Mouse (Mus musculus) kidney, adult 18-20 months (tissue): Measurements from ENCODE around the gene Glce.
A peak's percentile ranks its signal among the peaks of the same experiment; 100 is the strongest.

ENCODE experiments used
- DNase-seq: peaks from one replicate; pipeline ENCODE4 v3.0.0; 2021

Glce gene

DNA sequence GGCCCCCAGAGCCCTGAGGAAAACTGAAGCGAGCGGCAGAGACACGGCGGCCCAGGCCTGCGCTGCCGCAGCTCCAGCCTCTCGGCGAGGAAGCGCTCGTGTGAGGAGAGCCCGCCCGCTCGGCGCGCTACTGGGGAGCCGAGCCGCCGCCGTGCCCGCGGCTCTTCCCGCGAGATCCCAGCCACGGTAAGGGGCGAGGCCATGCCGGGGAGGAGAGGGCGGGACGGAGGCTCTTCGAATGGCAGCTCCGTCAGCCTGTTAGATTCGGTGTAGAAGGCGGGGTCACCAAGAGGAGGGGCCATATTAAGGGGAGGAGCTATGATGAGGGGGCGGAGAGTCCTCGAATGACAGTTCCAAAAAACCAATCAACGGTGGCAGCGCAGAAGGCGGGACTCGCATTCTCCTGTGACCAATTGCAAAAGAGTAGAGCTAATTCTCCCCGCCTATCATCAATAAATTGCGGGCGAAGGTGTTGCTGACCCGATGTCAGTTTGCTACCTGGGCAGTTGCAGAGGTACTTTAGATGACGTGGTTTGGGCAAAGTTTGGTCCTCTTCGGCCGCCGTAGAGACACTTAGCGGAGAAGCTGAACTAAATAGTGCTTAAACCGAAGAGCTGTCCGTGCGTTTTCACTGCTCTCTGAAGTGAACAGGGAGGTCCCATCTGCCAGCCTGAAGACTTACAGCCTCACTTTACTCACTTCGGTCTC is at the start of gene Glce:
Gene Glce, minus strand, starts transcription at position 148 of the 708 bp plus-strand sequence.
- peak; percentile 99 for DNase-seq

DNA sequence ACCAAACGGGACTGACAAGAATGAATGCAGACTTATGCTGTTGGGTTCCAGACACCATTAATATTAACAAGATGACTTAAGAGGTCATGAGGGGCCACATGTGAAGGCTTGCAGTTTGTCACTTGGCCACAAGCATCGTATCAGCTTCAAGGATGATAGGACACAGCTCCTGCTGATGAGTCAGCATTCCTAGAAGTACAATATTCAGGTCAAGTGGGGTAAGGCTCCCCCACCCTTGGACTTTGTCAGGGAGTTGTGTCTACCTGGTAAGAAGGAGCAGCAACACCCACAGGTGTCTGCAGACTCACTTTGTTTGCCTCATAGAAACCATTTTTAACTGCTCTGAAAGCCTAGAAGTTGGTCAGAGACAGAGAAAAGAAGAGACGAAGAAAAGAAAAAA is 49.8 kb upstream of the Glce start:
- DNase-seq = no peak

DNA sequence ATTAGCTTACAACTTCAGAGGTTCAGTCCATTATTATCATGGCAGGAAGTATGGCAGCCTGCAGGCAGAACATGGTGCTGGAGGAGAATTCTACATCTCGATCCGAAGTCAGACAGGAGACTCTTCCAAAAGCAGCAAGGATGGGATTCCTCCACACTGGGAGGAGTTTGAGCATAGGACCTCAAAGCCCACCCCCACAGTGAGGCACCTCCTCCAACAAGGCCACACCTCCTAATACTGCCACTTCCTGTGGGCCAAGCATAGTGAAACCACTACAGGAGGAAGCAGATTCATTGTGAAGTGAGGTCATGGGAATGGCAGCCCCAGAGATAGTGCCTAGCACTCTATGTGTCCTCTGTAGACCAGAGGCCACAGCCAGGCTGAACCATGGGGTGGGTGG is 48.5 kb upstream of the Glce start:
- DNase-seq = no peak

DNA sequence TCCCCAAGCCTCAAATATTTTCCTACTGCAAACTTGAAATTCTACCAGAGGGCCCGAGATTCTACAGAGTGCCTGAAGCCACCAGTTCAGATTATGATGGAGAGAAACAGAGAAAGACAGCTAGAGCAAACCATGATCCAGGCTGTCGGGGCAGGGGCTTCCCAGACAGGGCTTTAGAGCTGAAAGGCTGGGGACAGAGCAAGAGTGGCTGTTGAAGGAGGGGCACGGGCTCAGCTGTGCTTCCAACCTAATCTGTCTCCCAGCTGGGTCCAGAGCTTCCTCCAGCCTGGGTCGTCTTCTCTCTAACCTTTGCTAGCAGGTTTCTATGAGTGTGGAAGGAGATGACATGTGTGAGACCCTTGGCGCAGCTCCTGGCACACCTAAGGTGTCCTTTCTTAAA is 44.2 kb upstream of the Glce start:
- no peak for DNase-seq

DNA sequence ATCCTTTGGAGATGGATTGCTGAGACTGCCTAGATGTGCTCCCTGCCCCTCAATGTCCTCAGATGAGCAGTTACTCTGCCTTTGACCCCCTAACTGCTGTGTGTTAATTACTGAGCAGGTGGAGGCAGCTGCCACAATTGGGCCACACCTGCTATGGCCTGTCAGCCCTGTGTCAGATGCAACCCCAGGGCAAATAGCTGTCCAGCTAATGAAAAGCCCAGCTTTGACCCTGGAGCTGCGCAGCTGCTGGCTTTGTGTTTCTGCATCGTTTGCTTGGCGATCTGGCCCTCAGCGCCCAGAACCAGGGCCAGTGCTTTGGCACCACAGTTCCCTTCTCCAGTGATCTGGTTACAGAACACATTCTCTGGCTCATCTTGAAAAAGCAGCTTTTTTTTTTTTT is 43.7 kb upstream of the Glce start:
- no peak for DNase-seq

DNA sequence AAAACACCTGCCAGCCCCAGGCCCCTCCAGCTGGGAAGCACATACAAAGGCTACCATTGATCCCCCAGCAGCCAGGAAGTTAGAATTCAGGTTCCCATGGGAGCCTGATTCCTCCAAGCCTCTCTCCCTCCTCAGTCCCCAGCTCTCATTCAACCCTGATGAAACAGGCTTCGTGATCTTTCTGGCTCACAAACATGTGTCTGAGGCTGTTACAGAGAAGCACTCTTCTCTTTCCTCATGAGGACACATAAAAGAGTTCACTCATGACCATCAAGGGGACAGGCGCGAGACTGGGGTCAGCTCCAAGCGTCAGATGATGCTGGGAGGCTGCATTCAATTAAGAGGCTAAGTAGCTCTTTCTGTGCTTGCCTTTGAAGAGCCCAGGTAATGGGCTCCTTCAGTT is 40.4 kb upstream of the Glce start:
- DNase-seq = no peak

DNA sequence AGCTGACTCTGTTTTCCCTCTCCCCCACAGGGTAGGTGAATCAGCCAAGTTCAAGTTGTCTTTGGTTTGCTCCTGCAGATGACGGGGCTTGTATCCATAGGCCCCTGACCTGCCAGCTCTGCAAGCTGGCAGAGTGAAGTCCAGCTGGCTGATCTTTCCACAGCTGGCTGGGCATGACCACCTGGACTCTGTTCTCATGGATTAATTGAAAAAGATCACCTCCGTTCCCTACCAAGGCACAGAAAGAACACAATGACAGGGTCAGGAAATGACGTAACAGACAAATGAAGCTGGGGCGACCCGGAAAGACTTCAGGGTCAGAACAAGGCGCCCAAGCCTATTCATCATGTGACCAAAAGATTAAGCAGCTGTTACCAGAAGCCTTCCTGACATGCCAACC is 38.3 kb upstream of the Glce start:
- peak; percentile 9 for DNase-seq

DNA sequence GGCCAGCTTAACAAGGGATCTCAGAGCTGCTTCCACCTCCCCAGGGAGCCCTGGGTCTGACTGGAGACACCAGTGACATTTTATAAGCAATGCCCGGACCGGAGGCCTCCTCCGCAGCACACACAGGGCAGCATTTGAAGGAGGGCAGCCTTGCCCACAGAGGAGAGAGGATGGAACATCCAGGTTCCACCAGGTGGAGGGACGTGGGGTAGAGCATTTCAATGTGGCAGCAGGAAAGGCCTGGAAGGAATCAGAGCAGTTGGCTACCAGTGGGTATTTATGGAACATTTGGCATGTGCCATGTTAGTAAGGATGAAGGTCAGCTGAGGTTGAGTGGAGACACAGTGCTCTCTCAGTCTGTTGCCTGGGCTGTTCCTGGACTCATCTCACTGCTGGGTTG is 36.3 kb upstream of the Glce start:
- DNase-seq = no peak

DNA sequence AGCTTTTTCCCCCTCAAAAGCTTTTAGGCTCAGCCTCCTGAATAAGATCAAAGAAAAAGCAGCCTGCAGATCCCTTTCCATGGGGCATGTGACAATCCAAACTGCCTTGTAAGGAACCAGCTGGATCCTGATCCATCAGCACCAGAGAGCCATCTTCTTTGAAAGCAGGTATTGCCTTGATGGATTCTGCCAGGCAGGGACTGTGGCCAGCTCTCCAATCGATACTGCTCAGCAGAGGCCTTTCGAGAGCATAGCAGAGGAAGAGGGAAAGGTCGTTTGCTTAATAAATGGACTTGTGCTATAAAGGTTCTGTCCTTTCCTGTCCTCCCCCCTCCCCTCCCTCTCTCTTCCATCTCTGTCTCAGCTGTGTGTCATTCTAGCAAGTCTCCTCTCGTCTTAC is 33.4 kb upstream of the Glce start:
- no peak for DNase-seq

DNA sequence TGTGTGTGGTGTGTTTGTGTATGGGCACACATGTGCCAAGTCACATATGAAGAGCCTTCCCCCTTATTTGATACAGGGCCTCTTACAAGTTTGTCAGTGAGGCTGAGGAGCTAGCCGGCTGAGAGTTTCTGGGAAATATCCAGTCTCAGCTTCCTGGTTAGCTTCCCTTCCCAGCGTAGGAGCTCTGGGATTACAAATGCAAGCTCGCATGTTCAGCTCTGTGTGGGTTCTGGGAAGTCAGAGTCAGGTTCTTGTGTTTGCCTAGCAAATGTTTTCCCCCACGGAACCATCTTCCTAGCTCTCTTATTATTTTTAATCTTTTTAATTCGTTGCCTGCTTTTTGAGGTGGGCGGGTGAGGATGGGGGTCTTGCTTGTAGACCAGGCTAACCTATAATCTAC is 32.9 kb upstream of the Glce start:
- no peak for DNase-seq

DNA sequence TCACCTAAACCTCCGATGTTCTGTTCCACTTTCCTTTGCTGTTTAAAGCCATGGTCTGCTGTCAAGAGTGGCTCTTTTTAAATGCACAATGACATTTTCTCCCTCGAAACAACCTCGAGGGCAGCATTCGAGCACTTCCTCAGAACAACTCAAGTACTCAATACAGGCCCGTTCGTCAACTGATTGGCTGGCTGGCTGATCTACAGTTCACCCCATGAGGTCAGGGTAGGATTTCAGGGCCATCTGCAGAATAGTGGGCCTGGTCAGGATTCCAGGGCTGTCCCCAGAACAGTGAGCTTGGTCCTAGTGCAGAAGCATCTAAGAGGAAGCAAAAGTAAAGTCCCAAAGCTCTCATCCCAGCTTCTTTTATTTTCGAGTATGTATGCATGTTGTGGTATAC is 32.5 kb upstream of the Glce start:
- DNase-seq = no peak

DNA sequence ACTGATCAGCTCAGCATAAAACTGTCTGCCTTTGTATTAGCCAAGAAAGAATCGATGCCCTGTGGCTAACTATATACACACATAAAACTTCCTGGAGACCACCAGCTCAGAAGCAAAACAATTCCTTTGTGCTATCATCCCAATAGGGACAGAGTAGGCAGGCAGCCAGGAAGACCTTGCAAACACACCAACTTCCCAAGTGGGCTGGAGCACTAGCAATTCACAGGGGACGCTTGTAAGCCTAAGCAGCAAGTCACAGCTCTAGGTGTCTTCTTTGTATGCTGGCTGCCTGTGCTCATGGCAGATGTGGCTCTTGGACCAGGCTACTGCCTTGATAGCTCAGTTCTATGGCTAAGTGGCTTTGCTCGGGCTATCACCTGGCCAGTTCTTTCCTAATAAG is 32.1 kb upstream of the Glce start:
- DNase-seq = no peak

DNA sequence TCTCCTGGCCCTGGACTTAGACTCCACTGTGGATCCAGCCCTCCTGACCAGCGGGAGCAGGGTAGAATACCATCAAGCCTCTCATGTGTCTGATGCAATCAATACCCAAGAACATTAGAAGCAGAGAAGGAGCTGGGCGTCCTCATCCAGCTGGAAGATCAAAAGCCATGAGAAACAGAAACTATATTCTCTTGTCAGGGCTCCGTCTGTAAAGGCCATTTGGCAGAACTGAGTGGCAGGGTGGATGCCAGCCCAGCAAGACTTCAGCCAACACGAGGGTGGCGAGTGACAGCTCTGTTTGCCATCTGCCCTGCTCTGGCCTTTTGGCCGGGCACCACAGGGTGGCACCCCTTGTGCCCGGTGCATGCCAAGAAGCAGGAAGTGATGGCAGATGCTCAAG is 30.8 kb upstream of the Glce start:
- DNase-seq = no peak

DNA sequence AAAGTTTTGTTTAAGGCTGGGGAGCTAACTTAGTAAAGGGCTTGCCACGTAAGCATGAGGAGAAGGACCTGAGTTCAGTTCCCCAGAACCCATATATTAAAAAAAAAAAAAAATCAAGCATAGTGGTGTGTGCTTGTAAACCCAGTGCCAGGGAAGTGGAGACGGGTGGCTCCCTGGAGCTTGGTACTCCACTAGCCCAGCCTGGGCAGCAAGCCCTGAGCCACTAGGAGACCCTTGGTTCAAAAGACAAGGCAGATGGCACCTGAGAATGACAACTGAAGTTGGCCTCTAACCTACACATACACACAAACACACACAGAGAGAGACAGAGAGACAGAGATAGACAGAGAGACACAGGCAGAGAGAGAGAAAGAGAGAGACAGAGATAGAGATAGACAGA is 30.1 kb upstream of the Glce start:
- DNase-seq = no peak

DNA sequence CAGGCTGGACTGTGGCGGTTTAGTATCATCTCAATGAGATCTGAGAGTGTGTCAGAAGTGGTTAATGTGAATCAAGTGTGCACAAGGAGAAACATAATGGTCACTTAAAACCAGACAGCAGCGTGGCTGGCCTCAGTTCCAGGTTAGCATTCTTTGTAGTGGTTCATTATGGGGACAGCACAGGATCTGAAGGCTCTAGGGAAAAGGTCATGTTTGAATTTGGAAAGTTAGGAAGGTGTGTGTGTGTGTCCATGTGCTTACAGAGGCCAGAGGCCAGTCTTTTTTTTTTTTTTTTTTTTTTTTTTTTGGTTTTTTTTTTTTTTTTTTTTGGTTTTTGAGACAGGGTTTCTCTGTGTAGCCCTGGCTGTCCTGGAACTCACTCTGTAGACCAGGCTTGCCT is 22.7 kb upstream of the Glce start:
- DNase-seq = no peak

DNA sequence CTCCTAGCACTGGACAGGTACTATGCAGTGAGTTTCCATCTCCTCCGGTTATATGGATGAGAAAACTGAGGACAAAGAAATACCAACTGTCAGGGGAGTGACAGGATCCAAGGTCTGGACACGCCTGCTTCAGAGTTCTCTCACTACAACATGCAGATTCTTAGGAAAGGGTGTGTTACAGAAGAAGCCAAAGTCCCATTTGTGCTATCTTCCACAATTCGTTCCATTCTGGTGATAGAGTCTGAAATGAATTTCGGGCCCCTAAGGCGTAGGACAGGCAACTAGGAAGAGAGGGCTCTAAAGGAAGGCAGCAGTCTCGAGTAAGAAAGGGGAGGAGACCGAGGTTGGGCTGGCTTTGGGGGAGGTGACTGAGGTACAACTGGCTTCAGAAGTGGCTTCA is 21.0 kb upstream of the Glce start:
- DNase-seq = no peak

DNA sequence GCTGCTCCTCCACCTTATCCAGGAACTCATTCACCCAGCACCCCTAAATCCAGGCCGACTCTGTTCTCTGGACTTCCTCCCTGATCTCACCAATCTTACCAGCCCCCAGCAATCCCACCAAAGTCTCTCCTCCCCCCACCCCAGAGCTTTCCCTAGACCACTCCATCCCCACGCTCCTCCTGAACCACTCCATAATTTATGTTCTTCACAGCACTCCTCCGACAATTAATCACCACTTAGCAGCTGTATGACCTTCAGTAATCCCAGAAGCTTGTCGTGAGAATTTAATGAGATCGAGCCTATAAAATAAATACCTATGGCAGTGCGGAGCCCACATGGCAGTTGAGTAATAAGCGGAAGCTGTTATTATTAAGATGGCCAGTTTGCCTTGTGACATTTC is 16.6 kb upstream of the Glce start:
- DNase-seq = no peak

DNA sequence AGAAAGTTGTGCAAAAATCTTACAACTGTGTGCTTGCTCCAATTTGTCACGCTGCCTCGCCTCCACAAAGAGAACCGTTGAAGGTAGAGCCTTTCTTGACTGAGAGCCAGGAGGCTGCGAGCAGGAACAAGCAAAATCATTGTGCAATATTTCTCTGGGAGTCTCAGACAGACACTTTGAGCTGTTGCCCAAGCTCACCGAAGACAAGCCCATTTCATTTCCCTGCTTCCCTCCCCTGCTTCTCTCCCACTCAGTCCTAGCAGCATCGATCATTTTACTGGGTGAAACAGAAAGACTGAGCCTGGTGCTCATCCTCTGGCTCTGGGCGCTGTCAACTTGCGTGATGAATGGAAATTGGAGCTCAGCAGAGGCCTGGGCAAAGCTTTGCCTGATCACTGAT is 14.8 kb upstream of the Glce start:
- no peak for DNase-seq

DNA sequence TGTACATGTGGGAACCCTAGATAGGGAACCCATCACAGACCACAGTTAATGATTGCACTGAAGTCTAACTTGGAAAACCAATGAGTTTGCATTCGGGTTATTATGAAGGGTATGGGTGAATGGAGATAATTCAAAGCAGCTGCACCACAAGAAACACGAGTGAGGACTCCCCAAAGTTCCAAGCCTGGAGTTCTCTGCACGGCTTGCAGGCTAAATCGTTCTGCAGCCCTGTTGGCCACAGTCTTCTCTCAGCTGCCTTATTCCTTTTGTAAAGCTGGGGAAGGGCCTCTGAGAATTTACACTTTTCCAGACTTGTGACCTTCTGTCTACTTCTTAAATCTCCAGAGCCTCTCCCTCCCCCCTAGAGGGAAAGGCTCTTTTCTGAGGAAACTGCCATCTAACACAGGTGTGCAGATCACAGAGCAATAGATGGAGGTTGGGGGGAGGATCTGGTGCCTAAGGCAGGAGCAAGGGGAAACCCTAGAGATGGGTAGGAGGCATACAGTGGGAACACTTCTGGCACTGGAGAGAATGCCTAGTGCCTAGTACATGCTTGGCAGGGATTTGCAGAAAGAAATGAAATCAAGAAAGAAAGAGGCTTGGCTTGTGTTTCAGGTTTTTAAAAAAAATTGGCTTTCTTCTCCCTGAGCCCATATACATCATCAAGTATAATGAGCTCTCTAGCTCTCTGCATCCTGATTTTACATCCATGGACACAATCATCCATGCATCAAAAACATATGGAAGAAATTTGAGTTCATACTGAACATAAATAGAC is 9.7 kb upstream of the Glce start:
- no peak for DNase-seq

DNA sequence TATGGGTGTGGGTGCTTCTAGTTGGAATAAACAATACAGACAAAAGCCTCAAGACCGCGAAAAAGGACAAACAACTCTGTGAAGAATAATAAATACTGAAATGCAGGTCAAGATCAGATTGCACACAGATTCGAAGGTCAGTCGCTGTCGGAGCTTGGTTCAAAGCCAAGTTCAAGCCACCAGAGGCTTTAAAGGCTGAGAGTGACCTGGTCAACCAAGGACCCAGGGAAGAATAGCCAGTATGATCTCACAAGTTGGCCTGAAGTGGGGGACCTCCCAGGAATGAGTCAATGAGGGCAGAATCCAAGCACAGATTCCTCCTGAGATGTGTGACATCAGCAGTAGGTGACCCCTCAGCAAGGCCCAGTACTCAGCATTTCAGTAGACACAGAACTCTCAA is 8.3 kb upstream of the Glce start:
- no peak for DNase-seq

DNA sequence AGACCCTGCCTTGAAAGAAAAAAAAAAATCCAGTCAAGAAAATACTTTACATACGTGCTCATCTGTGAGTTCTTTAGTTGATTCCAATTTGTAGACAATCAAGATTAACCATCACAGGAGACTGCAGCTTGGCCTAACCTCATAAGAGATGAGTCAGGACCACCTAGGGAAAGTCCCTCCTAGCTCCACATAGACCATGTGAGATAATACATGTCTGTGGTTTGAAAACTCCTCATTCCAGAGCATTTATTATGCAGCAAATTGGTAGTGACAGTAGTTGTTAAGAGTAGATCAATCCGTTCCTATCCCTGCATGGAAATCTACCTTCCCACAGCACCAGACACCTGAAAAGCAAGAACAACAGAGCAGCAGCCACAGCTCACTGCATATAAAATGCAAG is 5.6 kb upstream of the Glce start:
- no peak for DNase-seq

DNA sequence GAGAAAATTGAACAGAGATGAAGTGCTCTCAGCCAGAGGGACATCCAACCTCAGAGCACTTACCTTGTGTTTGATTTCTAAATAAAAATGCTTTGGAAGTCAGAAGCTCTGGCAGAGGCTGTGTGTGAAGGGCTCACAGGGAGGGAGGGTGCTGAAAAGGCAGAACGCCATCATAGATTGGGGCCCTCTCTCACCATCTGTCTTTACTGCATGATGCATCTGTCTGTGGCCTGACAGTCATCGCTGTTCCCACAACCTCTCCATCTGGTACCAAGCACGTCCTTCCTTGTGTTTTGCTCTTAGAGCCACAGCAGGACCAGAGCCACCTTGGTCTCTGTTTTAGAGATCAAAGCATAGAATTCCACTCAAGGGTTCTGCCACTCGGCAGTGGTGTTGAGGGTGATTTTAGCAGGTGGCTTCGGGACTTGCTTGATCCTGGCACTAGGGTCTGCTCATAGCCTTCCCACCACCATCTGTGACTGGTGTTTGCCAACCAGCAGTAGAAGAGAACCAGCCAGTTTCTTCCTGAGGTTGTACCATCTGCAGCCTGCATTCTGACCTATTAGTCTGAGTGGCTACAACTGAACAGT is 3.6 kb upstream of the Glce start:
- DNase-seq = no peak

DNA sequence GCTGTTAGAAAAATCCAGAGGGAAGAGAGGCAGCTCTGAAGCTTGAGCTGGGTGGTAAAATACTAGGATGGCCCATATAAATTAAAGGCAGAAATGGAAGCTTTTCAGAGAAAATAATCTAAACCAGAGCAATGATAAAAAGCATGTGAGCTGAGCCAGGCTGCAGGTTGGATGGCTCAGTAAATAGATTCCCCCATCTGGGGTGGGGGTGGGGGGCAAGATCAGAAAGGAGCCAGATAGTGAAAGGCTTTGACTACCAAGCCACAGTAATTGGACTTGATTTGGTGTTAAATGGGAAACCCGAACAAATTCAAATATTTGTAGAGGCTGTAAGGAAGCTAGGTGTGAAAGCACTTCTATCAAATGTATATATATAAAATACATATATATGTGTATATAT is 1.8 kb upstream of the Glce start:
- no peak for DNase-seq

DNA sequence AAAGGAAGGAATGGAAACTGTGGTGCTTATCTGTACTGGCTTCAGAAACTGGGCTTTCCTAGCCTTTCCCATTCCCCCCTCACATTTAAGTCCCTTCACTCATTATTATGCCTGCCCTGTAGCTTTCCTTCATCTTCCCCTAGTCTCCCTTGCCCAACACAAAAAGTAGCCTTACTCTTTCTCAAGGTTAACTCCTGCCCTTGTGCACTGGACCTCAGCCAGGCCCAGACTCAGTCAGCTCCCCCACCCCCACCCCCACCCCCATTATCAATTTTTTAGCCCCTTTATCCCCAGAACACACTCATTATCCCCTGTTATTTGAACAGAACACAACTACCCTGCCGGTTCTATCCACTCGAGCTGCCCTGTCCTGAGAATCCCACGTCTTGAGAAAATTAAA is 1.0 kb upstream of the Glce start:
- no peak for DNase-seq
